Mouse (Mus musculus): ENCODE measurements around the gene Golph3. TPM values are rescaled to one million over a fixed set of nuclear protein-coding genes. Genes with fewer than 3 reads are reported as not detected.

Gene Golph3
- polyA plus RNA-seq, 1 experiment = 34.2 TPM

DNA sequence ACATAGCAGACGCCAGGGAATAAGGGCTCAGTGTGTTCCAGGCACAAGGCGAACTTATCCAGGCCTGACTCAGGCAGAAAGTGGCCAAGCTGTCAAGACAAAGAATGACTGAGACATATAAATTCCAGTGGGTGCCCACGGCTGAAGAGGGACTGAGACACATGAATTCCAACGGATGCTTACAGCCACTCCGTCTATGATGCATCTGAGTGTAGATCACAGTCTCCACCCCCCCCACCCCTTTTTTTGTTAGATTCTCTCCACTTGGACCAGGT is 35.8 kb upstream of the Golph3 start:
- Histone ChIP-seq H3K4me1 (ENCODE audit: control insufficient read depth, insufficient read depth, insufficient read length) (no peaks in the 10 kb centered on the region), H3K27me3 (ENCODE audit: control insufficient read depth, insufficient read depth, low read length) (no peaks in the 10 kb centered on the region), H3K4me3 (ENCODE audit: extremely low read depth, insufficient read depth, insufficient read length) (no peak overlapping the region), H3K27ac (ENCODE audit: insufficient read depth, low read length) (no peak overlapping the region), H3K36me3 (ENCODE audit: control insufficient read depth, insufficient read depth, low read length) (no peaks in the 10 kb centered on the region)
- DNase-seq (ENCODE audit: low read depth in 1 of 2, low spot score in 2 of 2) = no peak
- no peak for TF ChIP-seq POLR2A (IDR thresholded peaks at IDR 0.05; ENCODE audit: low read depth, low read length)
- TF ChIP-seq CTCF (IDR thresholded peaks at IDR 0.05; ENCODE audit: extremely low read depth, insufficient read depth, insufficient read length, insufficient replicate concordance) = no peak
- WGBS = 77% methylated on average over 5 of the region's 5 CpGs

DNA sequence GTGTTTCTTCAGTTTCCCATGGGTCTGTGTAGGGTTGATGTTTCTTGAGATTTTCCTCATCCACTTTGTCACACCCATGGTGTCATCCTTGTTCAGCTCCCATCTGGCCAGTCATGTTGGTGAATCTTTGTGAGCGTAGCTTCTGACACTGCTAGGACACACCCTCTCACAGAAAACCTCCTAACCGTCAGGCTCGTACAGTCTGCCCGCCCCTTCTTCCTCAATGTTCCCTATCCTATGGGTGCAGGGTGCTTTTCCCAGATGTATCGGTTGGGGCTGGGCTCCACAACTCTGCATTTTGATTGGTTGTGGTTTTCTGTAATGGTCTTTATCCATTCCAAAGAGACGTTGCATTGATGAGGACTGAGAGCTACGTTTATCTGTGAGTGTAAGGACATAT is 30.9 kb upstream of the Golph3 start:
- Histone ChIP-seq H3K27me3 (ENCODE audit: control insufficient read depth, insufficient read depth, low read length) (no peaks in the 10 kb centered on the region), H3K27ac (ENCODE audit: insufficient read depth, low read length) (no peak overlapping the region), H3K4me1 (ENCODE audit: control insufficient read depth, insufficient read depth, insufficient read length) (no peaks in the 10 kb centered on the region), H3K36me3 (ENCODE audit: control insufficient read depth, insufficient read depth, low read length) (no peaks in the 10 kb centered on the region), H3K4me3 (ENCODE audit: extremely low read depth, insufficient read depth, insufficient read length) (no peak overlapping the region)
- 87% methylated on average over 7 of the region's 7 CpGs for WGBS
- TF ChIP-seq CTCF (IDR thresholded peaks at IDR 0.05; ENCODE audit: extremely low read depth, insufficient read depth, insufficient read length, insufficient replicate concordance) = no peak
- TF ChIP-seq POLR2A (IDR thresholded peaks at IDR 0.05; ENCODE audit: low read depth, low read length) = no peak
- DNase-seq (ENCODE audit: low read depth in 1 of 2, low spot score in 2 of 2) = no peak

DNA sequence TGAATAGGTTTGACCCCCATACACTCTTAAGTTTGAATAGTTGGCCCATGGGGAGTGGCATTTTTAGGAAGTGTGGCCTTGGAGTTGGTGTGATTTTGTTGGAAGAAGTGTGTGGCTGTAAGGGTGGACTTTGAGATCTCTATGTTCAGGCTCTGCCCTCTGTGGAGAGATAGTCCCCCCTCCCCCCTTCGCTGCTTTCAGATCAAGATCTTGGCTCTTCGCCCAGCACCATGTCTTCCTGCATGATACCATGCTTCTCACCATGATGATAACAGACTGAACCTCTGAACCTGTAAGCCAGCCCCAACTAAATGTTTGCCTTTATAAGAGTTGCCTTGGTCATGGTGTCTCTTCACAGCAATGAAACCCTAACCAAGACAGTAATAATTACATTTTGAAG is 29.5 kb upstream of the Golph3 start:
- Histone ChIP-seq H3K4me1 (ENCODE audit: control insufficient read depth, insufficient read depth, insufficient read length) (no peaks in the 10 kb centered on the region), H3K27ac (ENCODE audit: insufficient read depth, low read length) (no peak overlapping the region), H3K4me3 (ENCODE audit: extremely low read depth, insufficient read depth, insufficient read length) (no peak overlapping the region), H3K27me3 (ENCODE audit: control insufficient read depth, insufficient read depth, low read length) (no peaks in the 10 kb centered on the region), H3K36me3 (ENCODE audit: control insufficient read depth, insufficient read depth, low read length) (no peaks in the 10 kb centered on the region)
- no peak for DNase-seq (ENCODE audit: low read depth in 1 of 2, low spot score in 2 of 2)
- 85% methylated on average over 2 of the region's 2 CpGs for WGBS
- TF ChIP-seq POLR2A (IDR thresholded peaks at IDR 0.05; ENCODE audit: low read depth, low read length) = no peak
- TF ChIP-seq CTCF (IDR thresholded peaks at IDR 0.05; ENCODE audit: extremely low read depth, insufficient read depth, insufficient read length, insufficient replicate concordance) = no peak

DNA sequence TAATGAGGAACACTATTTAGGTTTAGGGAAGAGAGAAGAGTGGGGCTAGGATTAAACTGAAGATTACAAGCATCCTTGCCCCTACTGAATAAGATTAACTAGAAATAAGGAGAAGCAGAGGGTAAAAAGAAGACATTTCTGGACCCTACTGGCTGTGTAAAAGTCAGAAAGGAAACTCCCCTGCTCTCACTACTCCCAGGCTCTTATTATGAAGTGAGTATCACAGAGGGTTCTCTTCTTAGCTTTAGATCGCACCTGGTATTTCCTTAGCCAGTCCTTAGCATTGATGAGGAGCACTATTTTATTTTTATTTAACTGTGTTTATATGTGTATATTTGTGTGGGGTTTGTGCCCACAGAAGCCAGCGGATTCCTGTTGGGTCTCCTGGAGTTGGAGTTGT is 25.0 kb upstream of the Golph3 start:
- no peaks in the 10 kb centered on the region for H3K36me3 ChIP-seq (ENCODE audit: control insufficient read depth, insufficient read depth, low read length)
- H3K4me1 ChIP-seq (ENCODE audit: control insufficient read depth, insufficient read depth, insufficient read length) = no peaks in the 10 kb centered on the region
- H3K27me3 ChIP-seq (ENCODE audit: control insufficient read depth, insufficient read depth, low read length) = no peaks in the 10 kb centered on the region
- no peak for TF ChIP-seq POLR2A (IDR thresholded peaks at IDR 0.05; ENCODE audit: low read depth, low read length)
- no peak for TF ChIP-seq CTCF (IDR thresholded peaks at IDR 0.05; ENCODE audit: extremely low read depth, insufficient read depth, insufficient read length, insufficient replicate concordance)
- WGBS = 51% methylated on average over 2 of the region's 2 CpGs
- no peak for DNase-seq (ENCODE audit: low read depth in 1 of 2, low spot score in 2 of 2)
- H3K27ac ChIP-seq (ENCODE audit: insufficient read depth, low read length) = no peak overlapping the region
- no peak overlapping the region for H3K4me3 ChIP-seq (ENCODE audit: extremely low read depth, insufficient read depth, insufficient read length)

DNA sequence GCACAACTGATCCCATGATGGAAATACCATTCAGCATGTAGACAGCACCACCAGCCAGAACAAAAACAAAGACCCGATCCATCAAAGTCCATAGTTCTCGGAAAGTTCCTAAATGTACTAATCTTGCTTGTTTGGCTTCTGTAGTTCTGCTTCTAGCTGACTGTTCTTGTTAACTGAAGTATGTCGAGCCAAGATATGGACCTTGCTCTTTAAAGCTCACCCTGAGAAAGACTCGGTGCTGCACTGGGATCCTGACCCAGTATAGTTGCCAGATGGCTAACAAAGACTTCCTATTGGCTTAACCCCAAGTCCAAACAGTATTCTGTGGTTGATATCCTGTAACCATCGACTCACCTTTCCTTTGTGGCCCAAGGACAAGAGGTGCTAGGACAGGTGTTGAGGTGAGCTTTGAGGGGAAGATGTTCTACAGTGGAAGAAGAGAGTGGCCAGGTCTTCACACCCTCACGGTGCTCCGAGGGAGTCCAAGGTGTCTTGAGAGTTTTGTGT is 23.0 kb upstream of the Golph3 start:
- Histone ChIP-seq H3K27me3 (ENCODE audit: control insufficient read depth, insufficient read depth, low read length) (no peaks in the 10 kb centered on the region), H3K4me1 (ENCODE audit: control insufficient read depth, insufficient read depth, insufficient read length) (no peaks in the 10 kb centered on the region), H3K4me3 (ENCODE audit: extremely low read depth, insufficient read depth, insufficient read length) (no peak overlapping the region), H3K36me3 (ENCODE audit: control insufficient read depth, insufficient read depth, low read length) (no peaks in the 10 kb centered on the region), H3K27ac (ENCODE audit: insufficient read depth, low read length) (no peak overlapping the region)
- TF ChIP-seq POLR2A (IDR thresholded peaks at IDR 0.05; ENCODE audit: low read depth, low read length) = no peak
- no peak for TF ChIP-seq CTCF (IDR thresholded peaks at IDR 0.05; ENCODE audit: extremely low read depth, insufficient read depth, insufficient read length, insufficient replicate concordance)
- no peak for DNase-seq (ENCODE audit: low read depth in 1 of 2, low spot score in 2 of 2)
- 73% methylated on average over 7 of the region's 7 CpGs for WGBS

DNA sequence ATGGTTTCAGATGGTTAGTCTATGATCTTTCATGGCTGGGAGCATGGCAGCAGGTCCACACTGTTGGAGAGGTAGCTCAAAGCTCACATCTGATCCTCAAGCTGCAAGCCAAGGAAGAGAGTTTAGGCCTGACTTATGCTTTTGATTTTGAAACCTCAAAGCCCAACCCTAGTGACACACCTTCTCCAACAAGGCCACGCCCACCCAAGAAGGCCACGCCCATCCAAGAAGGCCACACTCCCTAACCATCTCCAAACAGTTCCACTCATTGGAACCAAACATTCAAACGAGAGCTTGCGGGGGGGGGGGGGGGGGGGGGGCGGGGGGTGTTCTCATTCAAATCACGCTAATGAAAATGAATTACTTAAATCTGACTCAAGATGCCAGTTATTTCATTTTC is 19.5 kb upstream of the Golph3 start:
- Histone ChIP-seq H3K27me3 (ENCODE audit: control insufficient read depth, insufficient read depth, low read length) (no peaks in the 10 kb centered on the region), H3K4me1 (ENCODE audit: control insufficient read depth, insufficient read depth, insufficient read length) (no peaks in the 10 kb centered on the region), H3K36me3 (ENCODE audit: control insufficient read depth, insufficient read depth, low read length) (no peaks in the 10 kb centered on the region), H3K27ac (ENCODE audit: insufficient read depth, low read length) (no peak overlapping the region), H3K4me3 (ENCODE audit: extremely low read depth, insufficient read depth, insufficient read length) (no peak overlapping the region)
- WGBS = 80% methylated on average over 6 of the region's 6 CpGs
- no peak for DNase-seq (ENCODE audit: low read depth in 1 of 2, low spot score in 2 of 2)
- TF ChIP-seq CTCF (IDR thresholded peaks at IDR 0.05; ENCODE audit: extremely low read depth, insufficient read depth, insufficient read length, insufficient replicate concordance) (no peak), POLR2A (IDR thresholded peaks at IDR 0.05; ENCODE audit: low read depth, low read length) (no peak)

DNA sequence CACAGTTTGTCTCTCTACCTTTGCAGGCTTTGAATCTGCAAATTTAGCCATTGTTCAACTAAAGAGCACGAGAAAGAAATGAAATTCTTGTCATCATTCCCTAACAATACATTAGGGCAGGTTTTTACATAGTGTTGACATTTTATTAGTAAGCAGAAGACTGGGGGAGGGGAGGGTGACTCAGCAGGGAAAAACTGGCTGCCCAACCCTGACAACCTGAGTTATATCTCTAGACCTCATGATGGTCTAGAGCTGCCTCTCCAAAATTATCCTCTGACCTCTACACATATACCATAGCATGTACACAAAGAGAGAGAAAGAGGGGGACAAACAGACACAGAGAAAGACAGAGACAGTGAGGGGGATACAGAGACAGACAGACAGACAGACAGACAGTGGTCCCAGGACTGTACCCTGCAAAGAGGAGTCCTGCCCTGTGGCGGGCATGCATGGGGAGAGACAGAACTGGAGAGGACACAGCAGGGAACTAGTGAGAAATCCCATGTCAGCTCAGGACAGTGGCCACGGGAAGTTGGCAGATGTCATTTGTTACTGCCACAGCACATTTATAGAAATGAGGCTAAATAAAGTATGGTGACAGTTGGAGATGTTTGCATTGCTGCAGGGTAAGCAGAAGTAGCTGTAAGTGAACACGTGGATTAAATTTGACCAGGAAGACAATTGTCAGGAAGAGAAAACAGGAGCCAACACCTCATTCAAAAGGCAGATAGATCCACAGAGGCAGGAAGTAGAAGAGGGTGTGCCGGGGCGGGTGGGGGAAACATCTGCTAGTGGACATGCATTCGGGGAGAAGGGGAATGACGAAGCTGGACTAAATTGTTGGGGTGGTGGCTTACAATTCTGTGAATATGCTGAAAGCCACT is 14.8 kb upstream of the Golph3 start:
- Histone ChIP-seq H3K4me1 (ENCODE audit: control insufficient read depth, insufficient read depth, insufficient read length) (no peaks in the 10 kb centered on the region), H3K4me3 (ENCODE audit: extremely low read depth, insufficient read depth, insufficient read length) (no peak overlapping the region), H3K27ac (ENCODE audit: insufficient read depth, low read length) (no peak overlapping the region), H3K36me3 (ENCODE audit: control insufficient read depth, insufficient read depth, low read length) (no peaks in the 10 kb centered on the region), H3K27me3 (ENCODE audit: control insufficient read depth, insufficient read depth, low read length) (no peaks in the 10 kb centered on the region)
- 15% methylated on average over 8 of the region's 8 CpGs for WGBS
- TF ChIP-seq CTCF (IDR thresholded peaks at IDR 0.05; ENCODE audit: extremely low read depth, insufficient read depth, insufficient read length, insufficient replicate concordance) (no peak), POLR2A (IDR thresholded peaks at IDR 0.05; ENCODE audit: low read depth, low read length) (no peak)
- DNase-seq (ENCODE audit: low read depth in 1 of 2, low spot score in 2 of 2) = no peak

Measured in spleen, adult 2 months (tissue).